Mouse (Mus musculus) limb, embryonic 14.5 days (tissue): ENCODE measurements at regions not wholly inside any gene's neighbourhood (a gene's known extent, or its start where the extent isn't known, plus 50 kb on each side); places are given as distances from the start of the nearest gene placed in this dataset.
A peak's percentile ranks its signal among the peaks of the same experiment; 100 is the strongest.

ENCODE experiments used
- ATAC-seq: fragments of 200-750 bp; cut with Nextera tagmentation; 2 replicates; pipeline ENCODE4 v1.8.0; 2017; ENCODE audit warnings: low read depth, moderate number of reproducible peaks, moderate TSS enrichment; ENCODE audit not compliant: low FRiP score
- DNase-seq: peaks from one replicate; pipeline ENCODE4 v3.0.0-alpha.2; 2015; ENCODE audit warnings: low spot score
- H3K27ac ChIP-seq: fragments of 300-500 bp; sonication (generic); replicated peaks from 2 replicates; pipeline ENCODE4 v1.5.1; 2014; ENCODE audit warnings: low read depth, mild to moderate bottlenecking, low read length, moderate library complexity, mixed read lengths
- H3K27me3 ChIP-seq: fragments of 300-500 bp; sonication (generic); 2 replicates; pipeline ENCODE4 v1.6.1; 2014; ENCODE audit warnings: low read length, mixed read lengths; ENCODE audit not compliant: control insufficient read depth, insufficient read depth
- H3K36me3 ChIP-seq: fragments of 300-500 bp; sonication (generic); 2 replicates; pipeline ENCODE4 v1.6.1; 2014; ENCODE audit warnings: mild to moderate bottlenecking, low read length, moderate library complexity, mixed read lengths; ENCODE audit not compliant: control insufficient read depth, insufficient read depth
- H3K4me1 ChIP-seq: fragments of 300-500 bp; sonication (generic); 2 replicates; pipeline ENCODE4 v1.6.1; 2014; ENCODE audit warnings: antibody characterized with exemption, low read length, mixed read lengths; ENCODE audit not compliant: control insufficient read depth, insufficient read depth
- H3K4me2 ChIP-seq: fragments of 300-500 bp; sonication (generic); replicated peaks from 2 replicates; pipeline ENCODE4 v1.6.1; 2014; ENCODE audit warnings: low read depth, mild to moderate bottlenecking, low read length, moderate library complexity; ENCODE audit not compliant: severe bottlenecking
- H3K4me3 ChIP-seq: fragments of 300-500 bp; sonication (generic); replicated peaks from 2 replicates; pipeline ENCODE4 v1.5.1; 2014; ENCODE audit warnings: low read length
- H3K9ac ChIP-seq: fragments of 300-500 bp; sonication (generic); 2 replicates; pipeline ENCODE4 v1.6.1; 2014; ENCODE audit warnings: mild to moderate bottlenecking, low read depth, low read length, moderate library complexity; ENCODE audit not compliant: severe bottlenecking
- H3K9me3 ChIP-seq: fragments of 300-500 bp; sonication (generic); 2 replicates; pipeline ENCODE4 v1.6.1; 2016; ENCODE audit warnings: low read length; ENCODE audit not compliant: control insufficient read depth
- POLR2A ChIP-seq: fragments of 200-500 bp; IDR thresholded peaks from 2 replicates; pipeline ENCODE4 v1.8.0; 2012; ENCODE audit warnings: inconsistent platforms, mild to moderate bottlenecking, moderate library complexity, borderline replicate concordance; ENCODE audit not compliant: insufficient read depth, insufficient read length; ENCODE audit errors: extremely low read depth
- WGBS: fragments of 180-500 bp; shearing (Covaris S2); extraction: QIAGEN DNeasy Blood & Tissue Kit; methylation state at CpG from one replicate; pipeline ENCODE4 v1.1.7; 2014; 5-methylcytosine and 5-hydroxymethylcytosine counted together

- H3K4me3 ChIP-seq, result no peak overlapping the region
- H3K36me3 ChIP-seq, result no peaks in the 10 kb centered on the region
- no peak overlapping the region for H3K4me2 ChIP-seq
- no peak for TF ChIP-seq POLR2A
- 45% methylated on average over 6 of the region's 6 CpGs for WGBS
- no peak overlapping the region for H3K9ac ChIP-seq
- ATAC-seq (peak; percentile 47; the same call in 1 of the 2 replicates), DNase-seq (peak; percentile 75)
- 0 out of 2 replicates have a peak overlapping the region, but pooled peaks have one; percentile 33 for H3K27ac ChIP-seq
- peaks cover 4% of the 10 kb centered on the region; the same call in 1 of the 2 replicates for H3K4me1 ChIP-seq
- H3K9me3 ChIP-seq, result no peaks in the 10 kb centered on the region
- H3K27me3 ChIP-seq, result no peaks in the 10 kb centered on the region
Observed at GRCm38 (mm10) chr6:98769322-98769721, 426.8 kb upstream of the Gm765 start.

- ATAC-seq, result no peak
- Histone ChIP-seq H3K27me3 (no peaks in the 10 kb centered on the region), H3K27ac (no peak overlapping the region), H3K9me3 (no peaks in the 10 kb centered on the region), H3K4me1 (peaks cover 4% of the 10 kb centered on the region; the same call in 1 of the 2 replicates), H3K4me2 (no peak overlapping the region), H3K36me3 (no peaks in the 10 kb centered on the region), H3K9ac (no peak overlapping the region), H3K4me3 (no peak overlapping the region)
- 45% methylated on average over 7 of the region's 7 CpGs for WGBS
- no peak for DNase-seq
- TF ChIP-seq POLR2A, result no peak
Observed at GRCm38 (mm10) chr6:98767858-98768336, 425.3 kb upstream of the Gm765 start.

- 85% methylated on average over 2 of the region's 2 CpGs for WGBS
- Histone ChIP-seq H3K4me2 (no peak overlapping the region), H3K27me3 (no peaks in the 10 kb centered on the region), H3K4me1 (no peaks in the 10 kb centered on the region), H3K9ac (no peak overlapping the region), H3K27ac (no peak overlapping the region), H3K9me3 (no peaks in the 10 kb centered on the region), H3K4me3 (no peak overlapping the region), H3K36me3 (no peaks in the 10 kb centered on the region)
- DNase-seq, result no peak
- ATAC-seq, result no peak
- no peak for TF ChIP-seq POLR2A
Observed at GRCm38 (mm10) chr6:98754487-98754886, 411.9 kb upstream of the Gm765 start.

- Histone ChIP-seq H3K27ac (no peak overlapping the region), H3K4me2 (no peak overlapping the region), H3K4me3 (no peak overlapping the region), H3K9ac (no peak overlapping the region), H3K36me3 (no peaks in the 10 kb centered on the region), H3K4me1 (peaks cover 7% of the 10 kb centered on the region; the same call in 1 of the 2 replicates), H3K27me3 (no peaks in the 10 kb centered on the region), H3K9me3 (no peaks in the 10 kb centered on the region)
- no peak for ATAC-seq
- peak; percentile 55 for DNase-seq
- 59% methylated on average over 4 of the region's 4 CpGs for WGBS
- no peak for TF ChIP-seq POLR2A
Observed at GRCm38 (mm10) chr6:98748618-98749017, 406.1 kb upstream of the Gm765 start.

GRCm38 (mm10) chr6:98746976-98747375, 404.4 kb upstream of the Gm765 start:
- H3K4me3 ChIP-seq, result no peak overlapping the region

More at GRCm38 (mm10) chr6:98746976-98747375, 404.4 kb upstream of the Gm765 start:
- ATAC-seq, result no peak
- Histone ChIP-seq H3K4me1 (peaks cover 7% of the 10 kb centered on the region; the same call in 1 of the 2 replicates), H3K27me3 (no peaks in the 10 kb centered on the region), H3K4me2 (no peak overlapping the region), H3K9me3 (no peaks in the 10 kb centered on the region), H3K27ac (no peak overlapping the region), H3K36me3 (no peaks in the 10 kb centered on the region), H3K9ac (no peak overlapping the region)
- 65% methylated on average over 8 of the region's 8 CpGs for WGBS
- TF ChIP-seq POLR2A, result no peak
- no peak for DNase-seq
